Mouse (Mus musculus) layer of hippocampus, adult 9-10 months (tissue): Measurements from ENCODE around the gene Gm8677.
"Not testable (repeated sequence)": the region's sequence is repeated elsewhere in the genome, so short reads cannot be mapped to it uniquely, and the experiment has no call there.

Experiments used
- DNase-seq: peaks from one replicate; pipeline ENCODE4 v3.0.0; 2022; ENCODE audit warnings: low spot score

Gm8677 gene

GRCm38 (mm10) chr7:22534787-22535186 is at the start of gene Gm8677:
TSS of gene Gm8677 (minus strand) at chr7:22534887.
- not testable (repeated sequence) for DNase-seq

- DNase-seq = not testable (repeated sequence)
These were observed 30.6 kb upstream of the Gm8677 start, which contains the start of gene Gm4201 for GRCm38 (mm10) chr7:22565243-22565642. TSS of gene Gm4201 (minus strand) at chr7:22565343.

GRCm38 (mm10) chr7:22522667-22523066 is 12.0 kb downstream of the Gm8677 start, which contains the start of gene Vmn1r152:
TSS of gene Vmn1r152 (plus strand) at chr7:22522967.
- DNase-seq = not testable (repeated sequence)

- not testable (repeated sequence) for DNase-seq
These were observed 35.1 kb downstream of the Gm8677 start, which contains the start of gene Vmn1r151 for GRCm38 (mm10) chr7:22499578-22499977. TSS of gene Vmn1r151 (minus strand) at chr7:22499678.
